Mouse (Mus musculus): ENCODE measurements at regions not wholly inside any gene's neighbourhood (a gene's known extent, or its start where the extent isn't known, plus 50 kb on each side); places are given as distances from the start of the nearest gene placed in this dataset.

DNA sequence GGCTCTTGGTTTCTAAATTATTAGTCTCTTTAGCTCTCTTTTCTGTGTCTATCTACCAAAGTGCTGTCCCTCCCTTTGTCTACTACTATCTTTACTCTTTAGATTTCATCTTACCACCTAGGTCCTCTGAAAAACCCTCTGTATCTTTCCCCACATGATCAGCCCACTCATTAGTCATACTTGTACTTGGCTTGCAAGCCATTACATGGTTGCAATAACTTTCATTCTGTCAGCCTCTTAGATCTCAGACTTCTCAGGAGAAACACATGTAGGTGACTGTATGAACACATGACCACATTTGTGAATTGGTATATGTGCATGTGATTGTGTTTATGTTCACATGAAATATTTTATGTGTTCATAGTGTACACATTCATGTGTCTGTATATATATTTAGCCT is 83.3 kb upstream of the Agbl1 start:
- no peak for DNase-seq

DNA sequence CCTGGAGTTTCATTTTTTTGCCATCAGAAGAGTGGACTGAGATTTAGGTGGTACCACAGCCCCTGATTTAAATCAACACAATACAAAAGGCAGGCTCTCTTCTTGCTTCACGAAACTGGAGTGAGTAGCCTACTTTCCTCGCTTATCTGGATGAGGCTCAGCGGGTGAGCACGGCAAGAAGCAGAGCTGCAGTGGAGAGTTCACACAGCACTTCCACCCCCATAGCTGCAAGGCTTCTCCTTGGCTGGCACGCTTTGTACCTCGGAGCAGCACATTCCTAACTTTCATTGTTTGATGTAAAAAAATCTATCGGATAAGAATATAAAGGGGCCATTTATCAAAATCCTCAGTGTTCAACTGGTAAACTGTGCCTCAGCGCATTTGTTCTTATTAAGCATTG is 72.8 kb upstream of the Agbl1 start:
- no peak for DNase-seq

DNA sequence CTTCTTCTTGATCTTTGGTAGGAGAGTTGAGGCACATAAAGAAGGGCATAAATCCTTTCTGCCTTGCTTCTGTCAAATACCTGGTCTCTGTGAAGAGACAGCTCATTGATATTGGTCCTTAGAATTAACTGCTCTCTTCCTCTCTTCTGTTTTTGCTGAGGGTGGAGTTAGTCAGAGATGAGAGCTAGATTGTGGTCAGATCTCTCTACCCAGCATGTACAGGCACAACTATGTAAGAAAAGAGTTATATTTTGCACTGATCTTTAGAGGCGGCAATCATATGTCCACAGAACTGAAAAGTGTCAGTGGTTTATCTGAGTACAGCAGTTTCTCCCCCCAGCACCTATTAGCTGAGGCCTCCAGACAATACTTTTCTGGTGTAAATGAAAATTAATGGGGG is 65.5 kb upstream of the Agbl1 start:
- no peak for DNase-seq

DNA sequence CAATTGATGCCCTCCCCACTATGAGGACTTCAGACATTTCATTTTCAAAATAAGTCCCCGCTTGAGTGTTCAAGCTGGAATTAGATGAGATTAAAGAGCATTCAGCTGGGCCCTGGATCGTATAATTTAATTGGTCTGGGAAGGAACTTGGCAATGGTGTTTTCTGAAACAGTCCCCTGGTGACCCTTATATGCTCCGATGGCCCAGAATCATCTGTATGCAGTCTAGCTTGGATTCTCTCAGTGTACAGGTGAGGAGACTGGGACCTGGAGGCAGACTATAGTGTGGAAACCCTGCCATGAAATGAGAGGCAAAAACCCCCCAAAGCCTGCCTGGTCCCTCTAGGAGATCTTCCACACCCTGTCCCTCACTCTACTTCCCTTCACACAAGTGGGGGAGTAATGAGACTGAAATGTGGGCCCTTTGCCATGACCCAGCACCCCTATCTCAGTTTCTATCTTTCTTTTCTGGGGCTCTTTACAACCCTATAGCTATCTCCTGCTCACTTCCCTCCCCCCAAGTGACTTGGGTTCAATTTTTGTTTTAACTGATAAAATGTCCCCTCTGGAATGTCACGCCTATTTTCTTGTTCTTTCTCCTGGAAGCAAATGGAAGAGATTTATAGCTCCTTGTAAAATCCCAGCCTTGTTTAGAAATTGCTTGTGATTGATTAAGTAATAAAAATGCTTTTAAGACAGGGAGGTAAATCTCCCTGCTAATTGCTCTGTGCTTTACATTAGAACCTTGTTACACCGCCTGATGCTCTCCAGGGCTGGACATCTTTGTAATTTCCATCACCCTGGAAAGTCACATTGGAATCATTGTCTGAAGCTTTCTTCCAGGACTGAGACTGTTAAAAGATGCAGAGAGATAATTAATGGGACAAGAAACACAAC is 64.7 kb upstream of the Agbl1 start:
- DNase-seq: no peak

DNA sequence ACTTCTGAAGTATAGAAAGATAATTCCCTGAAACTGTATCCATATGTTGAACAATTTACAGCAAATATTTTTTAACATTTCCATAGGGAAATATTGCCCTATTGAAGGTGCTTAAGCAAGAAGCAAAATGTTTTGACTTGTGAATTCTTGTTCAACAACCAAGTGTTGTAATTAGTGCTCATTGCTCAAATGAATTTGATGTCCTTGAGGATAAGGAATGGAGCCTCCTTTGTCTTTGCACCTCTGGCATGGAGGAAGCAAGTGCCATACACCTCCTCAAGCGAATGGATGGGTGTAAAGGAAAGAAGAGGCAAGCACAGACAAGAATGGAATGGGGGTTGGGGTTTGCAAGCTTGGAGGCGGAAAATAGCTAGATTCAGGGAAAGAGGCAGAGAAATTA is 59.2 kb upstream of the Agbl1 start:
- DNase-seq: no peak

DNA sequence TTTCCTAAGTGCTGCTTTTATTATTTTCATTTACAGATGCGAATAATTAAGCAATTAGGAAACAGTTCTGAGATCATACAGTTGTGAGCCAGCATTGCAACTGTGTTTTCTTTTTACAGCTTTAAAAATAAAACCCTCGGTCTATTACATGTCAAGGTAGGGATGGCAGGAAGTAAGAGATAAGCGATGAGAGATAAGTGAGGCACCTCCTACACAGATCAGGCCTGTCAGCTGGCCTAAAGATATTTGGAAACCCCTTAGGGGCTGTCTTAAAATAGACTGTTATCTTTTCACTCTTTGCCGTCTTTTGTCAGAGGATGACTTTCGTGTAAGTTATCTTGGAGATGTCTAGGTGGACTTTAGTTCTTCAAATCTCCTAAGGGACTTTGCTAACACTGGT is 53.5 kb upstream of the Agbl1 start:
- DNase-seq: no peak

DNA sequence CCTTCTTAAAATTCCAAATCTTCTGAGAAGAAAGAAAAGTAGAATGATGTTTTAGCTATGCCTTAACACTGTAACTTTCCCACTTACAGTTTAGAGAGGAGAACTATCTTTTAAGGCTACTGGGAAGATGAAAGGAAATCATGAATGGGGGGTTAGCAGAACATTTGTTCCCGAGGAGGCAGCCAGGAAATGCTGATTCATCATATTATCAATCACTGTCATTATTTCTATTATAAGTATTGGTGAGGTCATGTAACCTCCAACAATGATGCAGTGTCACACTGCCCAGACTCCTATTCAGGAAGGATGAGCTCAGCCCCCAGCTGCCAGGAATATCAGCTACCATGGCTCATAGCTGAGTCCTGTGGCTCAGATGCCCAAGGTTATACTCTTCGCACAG is 52.3 kb upstream of the Agbl1 start:
- DNase-seq: no peak
